Mouse (Mus musculus): Measurements from ENCODE around the gene Pex11g.

GRCm38 (mm10) chr8:3412816-3413215 is 54.7 kb downstream of the Pex11g start:
- no peak for TF ChIP-seq CTCF (IDR thresholded peaks at IDR 0.05; ENCODE audit: low read depth)
- TF ChIP-seq EP300 (optimal IDR thresholded peaks at IDR 0.05): no peak

Data from stomach, postnatal 0 days (tissue).